ENCODE assay signal across 24 mouse cellular contexts in genomic region chr16:28949810-28950209, GRCm38 (mm10). TPM values are rescaled to one million over a fixed set of nuclear protein-coding genes. Genes with fewer than 3 reads are reported as not detected.
DNase-seq lines count a peak whose midpoint lies in the region; ATAC-seq lines count a peak whose summit lies in the region.
"Had no signal": no experiment of that assay in that cellular context is flagged by ENCODE, and none has a peak within 500 bp of the region (broad histone marks: within the 10 kb centered on the region; RNA-seq: fewer than 3 reads in every experiment).

No protein-coding gene starts in this region.

- no peaks in the 10 kb centered on the region for H3K4me1 ChIP-seq in forebrain, embryonic 13.5 days
- H3K4me1 ChIP-seq: embryonic facial prominence, embryonic 12.5 days; embryonic facial prominence, embryonic 15.5 days; forebrain, embryonic 15.5 days; heart, embryonic 10.5 days; heart, embryonic 13.5 days had no signal

- H3K4me2 ChIP-seq in forebrain, embryonic 13.5 days = no peak overlapping the region
- H3K4me2 ChIP-seq: embryonic facial prominence, embryonic 12.5 days; embryonic facial prominence, embryonic 15.5 days; forebrain, embryonic 15.5 days; heart, embryonic 13.5 days; hindbrain, embryonic 14.5 days had no signal

- H3K4me3 ChIP-seq in forebrain, embryonic 13.5 days = no peak overlapping the region
- H3K4me3 ChIP-seq: embryonic facial prominence, embryonic 12.5 days; embryonic facial prominence, embryonic 15.5 days; forebrain, embryonic 15.5 days; heart, embryonic 10.5 days; heart, embryonic 13.5 days had no signal

- H3K27ac ChIP-seq in forebrain, embryonic 13.5 days = no peak overlapping the region
- H3K27ac ChIP-seq: embryonic facial prominence, embryonic 12.5 days; embryonic facial prominence, embryonic 15.5 days; forebrain, embryonic 15.5 days; heart, embryonic 10.5 days; heart, embryonic 13.5 days; hindbrain, embryonic 14.5 days; hindbrain, postnatal 0 days had no signal

- 79% methylated on average over 5 of the region's 5 CpGs for WGBS in forebrain, embryonic 13.5 days

- no peaks in the 10 kb centered on the region for H3K36me3 ChIP-seq in forebrain, embryonic 13.5 days (ENCODE audit: poor library complexity, severe bottlenecking)
- H3K36me3 ChIP-seq: embryonic facial prominence, embryonic 12.5 days; embryonic facial prominence, embryonic 15.5 days; forebrain, embryonic 15.5 days; heart, embryonic 10.5 days; heart, embryonic 13.5 days had no signal

- no peak for ATAC-seq in forebrain, embryonic 13.5 days
- ATAC-seq: activated CD4-positive, CD25-positive, alpha-beta regulatory T cell, adult 4 months; CD4-positive, CD25-positive, alpha-beta regulatory T cell, adult 4 months; forebrain, embryonic 15.5 days; hindbrain, postnatal 0 days; inflammation-experienced regulatory T-cells, adult 6 months had no signal

- no peaks in the 10 kb centered on the region for H3K27me3 ChIP-seq in forebrain, embryonic 13.5 days
- H3K27me3 ChIP-seq: embryonic facial prominence, embryonic 12.5 days; embryonic facial prominence, embryonic 15.5 days; forebrain, embryonic 15.5 days; heart, embryonic 13.5 days had no signal

- no peak overlapping the region for H3K9ac ChIP-seq in forebrain, embryonic 13.5 days
- H3K9ac ChIP-seq: embryonic facial prominence, embryonic 12.5 days; embryonic facial prominence, embryonic 15.5 days; forebrain, embryonic 15.5 days; heart, embryonic 13.5 days; hindbrain, embryonic 14.5 days had no signal

- peak; percentile 30 for DNase-seq in cerebellum, adult 9-10 months
- DNase-seq in cerebellum, adult 8-10 months = no peak
- peak; percentile 33 for DNase-seq in cerebellum, adult 9-11 months
- DNase-seq in cerebellum, postnatal 14 days = peak; percentile 46 to 64
- DNase-seq in MN1 (ENCODE audit: low spot score) = no peak
- DNase-seq: adrenal gland, adult 8-10 months; adrenal gland, postnatal 25 days; gastrocnemius, postnatal 25 days; heart, adult 18-20 months; heart, postnatal 14 days; heart, postnatal 4 days; kidney, adult 11 months; kidney, adult 9 months had no signal

- no peaks in the 10 kb centered on the region for H3K9me3 ChIP-seq in forebrain, embryonic 13.5 days (replicated peaks)
- H3K9me3 ChIP-seq: embryonic facial prominence, embryonic 12.5 days; embryonic facial prominence, embryonic 15.5 days; forebrain, embryonic 15.5 days; heart, embryonic 10.5 days; heart, embryonic 13.5 days had no signal

RNA-seq across cellular contexts. Expression of gene Mb21d2, which starts 20.3 kb away (rescaled TPM):
- polyA plus RNA-seq in forebrain, embryonic 13.5 days (2015; fragmentation: Nextera tagmentation; extraction: Ambion mirVana) = 4.4 and 5.4 TPM in 2 replicates
- polyA plus RNA-seq: activated CD4-positive, CD25-positive, alpha-beta regulatory T cell, adult 4 months; CD4-positive, CD25-positive, alpha-beta regulatory T cell, adult 4 months; inflammation-experienced regulatory T-cells, adult 6 months had no signal

Comparison
In these comparisons a context has a peak if more than half of its experiments do, and no peak if none do; other contexts are left out.
1. DNase-seq: peak in cerebellum, adult 9-10 months (single experiment), cerebellum, adult 9-11 months (single experiment) and cerebellum, postnatal 14 days (2 of 2); none in cerebellum, adult 8-10 months (single experiment) and MN1 (single experiment).